Mouse (Mus musculus) midbrain, embryonic 13.5 days (tissue): ENCODE data around the gene Chd5. TPM values are rescaled to one million over a fixed set of nuclear protein-coding genes. Genes with fewer than 3 reads are reported as not detected.

Experiments
- ATAC-seq: fragments of 200-750 bp; cut with Nextera tagmentation; 2 replicates; pipeline ENCODE4 v1.8.0; 2017; ENCODE audit warnings: mild to moderate bottlenecking, moderate TSS enrichment, moderate library complexity
- H3K27ac ChIP-seq: fragments of 300-500 bp; sonication (generic); 2 replicates; pipeline ENCODE4 v1.5.1; 2015; ENCODE audit warnings: inconsistent platforms, mild to moderate bottlenecking, moderate library complexity
- H3K27me3 ChIP-seq: fragments of 300-500 bp; sonication (generic); 2 replicates; pipeline ENCODE4 v1.6.1; 2015; ENCODE audit warnings: mild to moderate bottlenecking, inconsistent platforms
- H3K36me3 ChIP-seq: fragments of 300-500 bp; sonication (generic); 2 replicates; pipeline ENCODE4 v1.6.1; 2015; ENCODE audit warnings: mild to moderate bottlenecking, inconsistent platforms
- H3K4me1 ChIP-seq: fragments of 300-500 bp; sonication (generic); replicated peaks from 2 replicates; pipeline ENCODE4 v1.6.1; 2015; ENCODE audit warnings: inconsistent platforms
- H3K4me2 ChIP-seq: fragments of 300-500 bp; sonication (generic); replicated peaks from 2 replicates; pipeline ENCODE4 v1.6.1; 2015; ENCODE audit warnings: moderate library complexity, mild to moderate bottlenecking, inconsistent platforms
- H3K4me3 ChIP-seq: fragments of 300-500 bp; sonication (generic); replicated peaks from 2 replicates; pipeline ENCODE4 v1.5.1; 2015; ENCODE audit warnings: mild to moderate bottlenecking, inconsistent platforms
- H3K9ac ChIP-seq: fragments of 300-500 bp; sonication (generic); replicated peaks from 2 replicates; pipeline ENCODE4 v1.6.1; 2015; ENCODE audit warnings: mild to moderate bottlenecking, inconsistent platforms
- H3K9me3 ChIP-seq: fragments of 300-500 bp; sonication (generic); 2 replicates; pipeline ENCODE4 v1.6.1; 2016; ENCODE audit warnings: mild to moderate bottlenecking, inconsistent platforms
- WGBS: fragments of 180-500 bp; shearing (Covaris S2); methylation state at CpG from one replicate; pipeline ENCODE4 v1.1.7; 2015; 5-methylcytosine and 5-hydroxymethylcytosine counted together
- polyA plus RNA-seq: library from polyadenylated mRNA; unstranded; fragments of >200 nt; fragmentation: Nextera tagmentation; extraction: Ambion mirVana; gene quantifications from 2 replicates; pipeline ENCODE4 v1.2.1, GENCODE M21; 2015

The Chd5 gene
- polyA plus RNA-seq, 1 experiment from 2014 or later = 32.1 TPM

DNA sequence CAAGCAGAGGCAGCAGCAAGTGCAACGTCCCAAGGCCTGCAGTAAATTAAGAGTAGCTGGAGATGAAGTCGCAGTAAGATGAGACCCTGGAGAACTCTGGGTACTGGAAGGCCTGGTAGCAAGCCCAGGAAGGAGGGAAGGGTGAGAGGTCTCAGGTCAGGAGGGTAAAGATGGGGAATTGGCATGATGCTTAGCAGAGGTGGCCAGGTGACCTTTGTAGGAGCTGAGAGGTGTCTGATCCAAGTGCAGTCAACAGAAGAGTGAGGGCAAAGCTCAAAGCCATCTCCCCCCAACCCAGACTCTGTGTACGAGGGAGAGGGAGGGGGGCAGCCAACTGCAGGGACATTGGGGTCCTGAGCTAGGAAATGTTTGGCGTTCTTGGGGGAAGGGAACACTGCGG lies 17.0 kb upstream of the Chd5 start:
- H3K4me2 ChIP-seq = no peak overlapping the region
- no peaks in the 10 kb centered on the region for H3K36me3 ChIP-seq
- 57% methylated on average over 5 of the region's 5 CpGs for WGBS
- peak overlapping the region; percentile 32; the same call in 1 of the 2 replicates for H3K9ac ChIP-seq
- H3K9me3 ChIP-seq = no peaks in the 10 kb centered on the region
- ATAC-seq = no peak
- H3K27ac ChIP-seq = no peak overlapping the region
- H3K4me3 ChIP-seq = no peak overlapping the region
- H3K4me1 ChIP-seq = peaks cover 22% of the 10 kb centered on the region
- peaks cover 26% of the 10 kb centered on the region for H3K27me3 ChIP-seq

DNA sequence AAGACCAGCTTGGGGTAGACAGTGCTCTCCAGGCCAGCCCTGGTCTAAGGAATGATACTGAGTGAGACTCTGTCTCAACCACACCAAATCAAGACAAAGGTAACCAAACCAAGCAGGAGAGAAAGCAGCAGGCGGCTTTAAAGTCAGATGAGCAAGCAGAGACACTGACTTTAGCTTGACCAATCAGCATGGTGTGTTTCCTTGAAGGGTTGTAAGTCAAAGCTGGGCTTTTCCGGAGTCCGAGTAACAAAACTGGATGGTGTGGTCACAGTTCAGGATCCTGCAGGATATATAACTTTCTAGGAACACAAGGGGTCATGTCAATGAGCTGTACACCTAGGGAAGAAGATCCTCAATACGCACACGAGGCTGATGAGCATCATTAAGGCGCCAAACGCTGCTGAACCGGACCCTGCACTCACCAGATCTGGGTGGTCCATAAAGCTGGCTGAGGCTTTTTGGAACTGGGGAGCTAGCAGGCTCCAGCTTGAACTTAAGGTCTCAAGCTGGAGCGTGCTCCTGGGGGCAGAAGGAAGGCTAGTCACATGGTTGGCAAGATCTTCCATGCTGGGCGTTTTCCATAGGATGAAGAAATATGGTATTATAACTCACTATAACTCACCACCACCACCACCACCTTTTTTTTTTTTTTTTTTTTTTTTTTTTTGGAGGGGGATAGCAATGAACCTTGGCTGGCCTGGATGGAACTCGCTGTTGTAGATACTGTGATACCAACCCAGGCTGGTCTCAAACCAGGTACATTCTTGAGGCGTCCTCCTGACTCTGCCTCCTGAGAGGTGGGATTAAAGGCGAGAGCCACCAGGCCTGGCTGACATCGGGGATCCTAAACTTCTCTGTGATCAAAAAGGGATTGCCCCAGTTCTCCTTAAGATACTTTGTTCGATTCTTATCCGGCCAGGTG lies 13.5 kb upstream of the Chd5 start:
- Histone ChIP-seq H3K36me3 (peaks cover 17% of the 10 kb centered on the region), H3K27me3 (no peaks in the 10 kb centered on the region), H3K27ac (no peak overlapping the region), H3K9me3 (no peaks in the 10 kb centered on the region), H3K4me1 (peaks cover 30% of the 10 kb centered on the region), H3K9ac (no peak overlapping the region), H3K4me2 (peak overlapping the region; percentile 28), H3K4me3 (peak overlapping the region; percentile 86)
- 55% methylated on average over 16 of the region's 16 CpGs for WGBS
- ATAC-seq = peak; percentile 57

DNA sequence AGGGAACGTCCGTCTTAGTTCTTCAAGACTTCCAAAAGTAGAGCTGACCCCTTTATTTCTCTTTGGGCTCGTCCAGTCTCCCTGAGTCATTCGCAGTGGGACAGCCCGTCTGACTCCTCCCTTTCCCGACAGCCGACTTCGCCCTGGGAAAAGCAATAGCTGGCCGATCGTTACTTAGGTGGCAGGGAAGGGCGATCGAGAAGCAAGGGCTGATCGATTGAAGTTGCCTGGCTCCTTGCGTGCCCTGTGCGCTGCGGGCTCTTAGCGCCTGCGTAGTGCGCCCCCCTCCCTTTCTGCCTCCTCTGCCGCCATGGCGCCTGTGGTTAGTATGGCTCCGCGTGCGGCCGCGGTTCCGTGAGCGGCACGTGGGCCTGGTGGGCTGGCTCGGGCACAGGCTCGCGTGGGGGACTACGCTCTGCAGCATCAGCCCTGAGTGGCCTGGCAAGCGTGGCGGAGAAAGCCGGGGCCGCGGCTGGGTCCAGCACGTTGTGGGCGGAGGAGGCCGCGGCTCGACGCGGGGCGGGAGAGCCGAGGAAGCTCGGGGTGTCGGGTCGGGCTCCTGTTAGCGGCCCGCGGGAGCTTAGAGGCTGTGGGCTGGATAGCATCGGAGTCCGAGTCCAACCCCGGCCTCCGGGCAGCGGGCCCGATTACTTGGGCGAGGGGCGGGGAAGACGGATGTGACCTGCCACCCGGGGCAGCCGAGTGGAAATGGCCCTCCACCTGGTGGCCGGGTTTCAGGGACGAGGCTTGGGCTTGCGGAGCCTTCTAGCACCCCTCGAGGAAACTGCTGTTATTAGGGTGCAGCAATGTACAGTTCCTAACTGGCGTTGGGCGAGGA lies 12.7 kb upstream of the Chd5 start, which contains the start of gene Rpl22:
Rpl22 (plus strand) TSS at position 169 of the 838 bp plus-strand sequence.
- H3K9ac ChIP-seq = peak within 1 kb of the TSS; percentile 92
- peak within 1 kb of the TSS; percentile 68 for H3K4me2 ChIP-seq
- peak; percentile 97 for ATAC-seq
- H3K27me3 ChIP-seq = no peaks in the 10 kb centered on the region
- peak within 1 kb of the TSS; percentile 66 for H3K27ac ChIP-seq
- peak within 1 kb of the TSS; percentile 86 for H3K4me3 ChIP-seq
- under 1% methylated on average over 69 of the region's 70 CpGs for WGBS
- H3K36me3 ChIP-seq = peaks cover 26% of the 10 kb centered on the region
- no peaks in the 10 kb centered on the region for H3K9me3 ChIP-seq
- peaks cover 30% of the 10 kb centered on the region for H3K4me1 ChIP-seq

DNA sequence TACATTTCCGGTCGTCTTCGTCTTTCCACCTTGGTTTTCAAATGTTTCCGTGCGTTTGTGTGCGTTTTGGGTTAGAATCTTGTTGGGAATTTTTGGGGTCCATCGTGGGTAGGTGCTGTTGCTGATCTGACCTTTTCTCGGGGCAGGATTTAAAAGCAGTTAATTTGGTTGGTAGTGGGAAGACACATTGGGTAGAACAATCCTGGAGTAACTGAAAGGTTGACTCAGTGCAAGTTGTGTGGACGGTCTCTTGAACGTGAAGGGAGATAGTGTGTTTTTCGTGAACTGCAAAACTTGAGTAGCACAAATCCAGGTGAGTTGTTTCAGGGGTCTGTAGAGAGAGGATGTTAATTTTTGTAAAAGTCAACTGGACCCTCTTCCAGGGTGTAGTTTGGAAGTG lies 11.9 kb upstream of the Chd5 start:
- Histone ChIP-seq H3K27me3 (no peaks in the 10 kb centered on the region), H3K27ac (no peak overlapping the region), H3K36me3 (peaks cover 34% of the 10 kb centered on the region), H3K9ac (peak overlapping the region; percentile 92), H3K4me3 (peak overlapping the region; percentile 86), H3K4me2 (peak overlapping the region; percentile 68), H3K4me1 (peaks cover 24% of the 10 kb centered on the region), H3K9me3 (no peaks in the 10 kb centered on the region)
- ATAC-seq = no peak
- 2% methylated on average over 11 of the region's 11 CpGs for WGBS

DNA sequence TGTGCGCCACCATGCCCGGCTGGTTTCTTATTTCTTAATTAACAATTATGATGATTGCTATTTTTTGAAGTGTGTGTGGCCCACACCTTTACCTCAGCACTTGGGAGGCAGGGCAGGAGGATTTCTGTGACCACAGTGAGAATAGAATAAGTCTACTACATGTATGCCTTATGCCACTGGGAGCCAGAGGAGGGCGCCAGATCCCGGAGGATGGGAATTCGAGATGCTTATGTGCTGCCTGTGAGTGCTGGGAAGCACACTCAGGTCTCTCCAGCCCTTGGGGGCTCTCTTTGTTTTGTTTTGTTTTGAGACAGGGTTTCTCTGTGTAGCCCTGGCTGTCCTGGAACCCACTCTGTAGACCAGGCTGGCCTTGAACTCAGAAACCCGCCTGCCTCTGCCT lies 9.8 kb upstream of the Chd5 start:
- H3K4me3 ChIP-seq = no peak overlapping the region
- H3K27ac ChIP-seq = no peak overlapping the region
- no peak overlapping the region for H3K4me2 ChIP-seq
- H3K36me3 ChIP-seq = peaks cover 55% of the 10 kb centered on the region
- H3K9ac ChIP-seq = no peak overlapping the region
- no peaks in the 10 kb centered on the region for H3K27me3 ChIP-seq
- H3K9me3 ChIP-seq = no peaks in the 10 kb centered on the region
- peaks cover 21% of the 10 kb centered on the region for H3K4me1 ChIP-seq
- 80% methylated on average over 6 of the region's 6 CpGs for WGBS
- ATAC-seq = no peak

DNA sequence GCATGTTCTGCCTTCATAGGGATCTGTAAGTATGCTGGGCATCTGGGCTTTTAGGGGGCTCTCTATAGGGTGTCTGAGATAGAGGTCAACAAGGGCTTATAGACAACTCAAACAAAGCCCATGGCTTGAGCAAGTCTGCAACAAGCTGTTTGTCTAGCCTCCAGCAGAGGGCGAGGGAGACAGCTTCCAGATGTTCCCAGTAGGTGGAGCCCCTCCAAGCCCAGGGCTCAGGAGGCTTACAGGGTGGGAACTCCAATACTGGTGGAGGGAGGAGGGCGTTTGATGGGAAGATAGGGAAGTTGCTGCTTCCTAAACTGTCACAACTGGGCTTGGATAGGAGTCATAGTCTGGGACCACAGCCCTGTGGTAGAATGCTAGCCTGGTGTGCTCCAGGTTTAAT lies 5.5 kb upstream of the Chd5 start:
- Histone ChIP-seq H3K9ac (no peak overlapping the region), H3K27me3 (peaks cover 11% of the 10 kb centered on the region; the same call in 1 of the 2 replicates), H3K4me1 (peaks cover 5% of the 10 kb centered on the region; the same call in 1 of the 2 replicates), H3K27ac (0 out of 2 replicates have a peak overlapping the region, but pooled peaks have one; percentile 14), H3K4me2 (no peak overlapping the region), H3K4me3 (no peak overlapping the region), H3K36me3 (peaks cover 78% of the 10 kb centered on the region), H3K9me3 (no peaks in the 10 kb centered on the region)
- 41% methylated on average over 2 of the region's 2 CpGs for WGBS
- peak; percentile 53 for ATAC-seq

DNA sequence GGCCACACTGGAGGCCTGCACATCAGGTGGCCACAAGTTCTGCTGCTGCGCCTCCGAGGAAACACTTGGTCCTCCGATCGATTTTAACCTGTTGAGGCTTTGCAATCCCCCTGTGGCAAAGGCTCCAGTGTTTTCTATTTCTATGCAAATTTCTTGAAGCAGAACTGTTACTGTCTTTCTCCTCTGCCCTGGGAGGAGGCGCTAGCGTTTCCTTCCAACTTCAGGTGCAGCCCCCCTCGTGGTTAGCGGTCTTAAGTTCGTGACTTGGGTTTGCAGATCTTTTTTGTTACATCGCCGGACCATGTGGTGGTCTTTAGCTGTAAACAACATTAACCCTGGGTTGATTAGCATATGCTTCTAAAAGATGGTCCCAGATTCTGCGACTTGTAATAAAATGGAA lies 4.9 kb upstream of the Chd5 start:
- Histone ChIP-seq H3K9me3 (no peaks in the 10 kb centered on the region), H3K4me1 (peaks cover 8% of the 10 kb centered on the region; the same call in 1 of the 2 replicates), H3K9ac (no peak overlapping the region), H3K4me3 (no peak overlapping the region), H3K4me2 (no peak overlapping the region), H3K27me3 (peaks cover 13% of the 10 kb centered on the region; the same call in 1 of the 2 replicates), H3K36me3 (peaks cover 76% of the 10 kb centered on the region), H3K27ac (no peak overlapping the region)
- WGBS = 91% methylated on average over 12 of the region's 12 CpGs
- ATAC-seq = no peak

DNA sequence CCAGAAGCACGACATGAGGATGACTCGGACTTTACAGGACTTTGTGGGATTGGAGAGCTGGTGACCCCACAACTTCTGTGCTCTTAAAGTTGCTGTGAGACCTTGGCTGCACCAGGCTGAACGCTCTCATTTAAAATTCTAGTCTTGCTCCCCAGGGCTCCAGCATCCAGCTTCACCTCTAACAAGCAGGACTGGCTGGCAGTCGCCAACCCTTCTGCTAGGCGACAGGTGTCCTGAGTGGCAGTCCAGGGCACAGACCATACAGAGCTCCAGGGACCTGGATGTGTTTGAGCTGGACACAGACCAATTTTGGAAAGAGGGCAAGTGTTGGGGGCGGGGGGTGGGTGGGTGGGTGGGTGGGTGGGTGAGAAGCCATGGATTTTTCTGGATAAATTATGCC lies 679 bp upstream of the Chd5 start:
- Histone ChIP-seq H3K4me1 (peaks cover 38% of the 10 kb centered on the region), H3K4me2 (no peak overlapping the region), H3K4me3 (no peak overlapping the region), H3K27me3 (peaks cover 40% of the 10 kb centered on the region), H3K9me3 (no peaks in the 10 kb centered on the region), H3K36me3 (peaks cover 35% of the 10 kb centered on the region), H3K27ac (no peak overlapping the region), H3K9ac (no peak overlapping the region)
- ATAC-seq = no peak
- 27% methylated on average over 6 of the region's 6 CpGs for WGBS

DNA sequence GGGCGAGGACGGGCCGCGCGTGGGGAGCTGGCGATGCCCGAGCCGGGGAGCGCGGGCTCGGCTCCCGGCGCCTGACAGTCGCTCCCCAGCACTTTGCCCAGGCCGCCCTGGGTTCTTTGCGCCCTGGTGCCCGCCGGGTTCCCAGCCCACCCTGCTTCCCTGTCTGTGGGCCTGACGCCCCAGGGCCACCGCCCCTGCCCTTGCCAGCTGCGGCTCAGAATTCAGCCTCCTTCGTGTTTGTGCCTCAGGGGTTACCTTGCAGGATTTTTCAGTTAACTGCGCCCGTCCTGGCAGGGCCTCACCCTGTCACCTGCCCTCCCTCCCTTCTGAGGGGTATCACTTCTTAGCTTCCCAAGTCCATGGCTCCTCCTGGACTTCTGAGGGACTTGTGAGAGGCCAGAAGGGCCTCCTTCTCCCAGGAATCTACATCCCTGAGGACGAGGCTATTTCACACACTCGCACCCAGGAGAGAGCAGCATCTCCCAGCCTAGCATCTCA lies 891 bp downstream of the Chd5 start:
- Histone ChIP-seq H3K9ac (peak overlapping the region; percentile 87), H3K36me3 (peaks cover 19% of the 10 kb centered on the region), H3K9me3 (no peaks in the 10 kb centered on the region), H3K27me3 (peaks cover 42% of the 10 kb centered on the region), H3K4me1 (peaks cover 42% of the 10 kb centered on the region), H3K4me3 (peak overlapping the region; percentile 71), H3K4me2 (peak overlapping the region; percentile 95), H3K27ac (peak overlapping the region; percentile 79)
- ATAC-seq = peak; percentile 41; the same call in 1 of the 2 replicates
- WGBS = under 1% methylated on average over 18 of the region's 26 CpGs

DNA sequence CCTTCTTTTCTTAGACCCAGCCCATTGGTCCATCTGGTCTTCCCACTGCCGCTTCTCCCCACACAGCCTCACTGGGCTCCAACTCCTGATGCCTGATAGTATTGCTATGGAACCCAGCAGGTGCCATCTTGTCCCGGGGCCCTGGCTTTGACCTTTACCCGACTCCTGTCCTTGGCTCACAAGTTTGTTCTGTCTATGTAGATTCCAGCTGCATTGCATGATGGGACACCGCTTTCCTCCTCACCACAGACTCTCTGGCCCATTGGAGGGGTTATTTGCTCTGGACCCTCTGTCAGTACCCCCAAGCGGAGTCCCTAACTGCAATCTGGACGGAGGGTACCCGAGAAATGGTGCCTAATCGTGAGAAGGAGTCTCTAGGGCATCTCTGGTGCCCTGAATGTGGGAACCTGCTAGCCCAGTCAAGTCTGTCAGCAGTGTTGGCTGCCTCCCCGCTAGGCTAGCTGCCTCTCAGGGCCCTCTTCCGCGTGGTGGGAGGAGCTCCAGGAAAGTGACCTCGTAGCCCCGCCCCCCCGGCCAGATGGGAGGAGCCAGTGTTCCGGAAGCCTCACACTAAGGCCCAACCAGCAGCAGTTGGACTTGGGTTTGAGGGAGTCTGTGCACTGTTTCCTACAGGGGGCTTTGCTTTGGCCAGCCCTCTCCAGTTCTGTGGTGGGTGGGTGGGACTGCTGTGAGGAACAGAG lies 2.3 kb downstream of the Chd5 start:
- H3K4me1 ChIP-seq = peaks cover 49% of the 10 kb centered on the region
- H3K36me3 ChIP-seq = peaks cover 5% of the 10 kb centered on the region; the same call in 1 of the 2 replicates
- 39% methylated on average over 15 of the region's 15 CpGs for WGBS
- H3K27ac ChIP-seq = no peak overlapping the region
- no peak overlapping the region for H3K9ac ChIP-seq
- ATAC-seq = no peak
- no peaks in the 10 kb centered on the region for H3K9me3 ChIP-seq
- H3K27me3 ChIP-seq = peaks cover 38% of the 10 kb centered on the region
- 0 out of 2 replicates have a peak overlapping the region, but pooled peaks have one; percentile 71 for H3K4me3 ChIP-seq
- peak overlapping the region; percentile 95 for H3K4me2 ChIP-seq

DNA sequence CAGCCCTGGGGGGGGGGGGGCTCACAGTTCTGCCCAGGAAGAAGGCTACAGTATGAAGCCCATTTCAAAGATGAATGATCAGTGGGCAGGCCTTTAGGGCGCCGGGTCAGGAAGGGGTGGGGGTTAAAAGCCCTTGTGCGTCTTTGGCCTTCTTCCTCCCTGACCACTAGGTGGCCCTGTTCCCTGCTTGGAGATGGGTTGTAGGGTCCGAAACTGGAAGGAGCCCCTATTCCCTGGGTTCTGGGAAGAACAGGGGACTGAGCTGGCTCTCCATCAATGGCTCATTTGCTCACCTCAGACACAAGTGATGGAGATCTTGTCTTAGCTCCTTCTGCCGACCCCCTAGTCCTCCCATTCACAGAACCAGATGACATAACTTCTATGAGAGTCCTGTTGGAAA lies 4.8 kb downstream of the Chd5 start:
- Histone ChIP-seq H3K4me1 (peaks cover 44% of the 10 kb centered on the region), H3K4me2 (no peak overlapping the region), H3K4me3 (no peak overlapping the region), H3K9me3 (no peaks in the 10 kb centered on the region), H3K9ac (peak overlapping the region; percentile 19; the same call in 1 of the 2 replicates), H3K36me3 (no peaks in the 10 kb centered on the region), H3K27me3 (peaks cover 41% of the 10 kb centered on the region), H3K27ac (no peak overlapping the region)
- WGBS = 8% methylated on average over 5 of the region's 5 CpGs
- no peak for ATAC-seq
